Mouse (Mus musculus) cerebellum, adult 8-10 months (tissue): ENCODE measurements around the gene Adgrg3.

Source experiments
- DNase-seq: peaks from one replicate; pipeline ENCODE4 v3.0.0; 2022

Gene Adgrg3

DNA sequence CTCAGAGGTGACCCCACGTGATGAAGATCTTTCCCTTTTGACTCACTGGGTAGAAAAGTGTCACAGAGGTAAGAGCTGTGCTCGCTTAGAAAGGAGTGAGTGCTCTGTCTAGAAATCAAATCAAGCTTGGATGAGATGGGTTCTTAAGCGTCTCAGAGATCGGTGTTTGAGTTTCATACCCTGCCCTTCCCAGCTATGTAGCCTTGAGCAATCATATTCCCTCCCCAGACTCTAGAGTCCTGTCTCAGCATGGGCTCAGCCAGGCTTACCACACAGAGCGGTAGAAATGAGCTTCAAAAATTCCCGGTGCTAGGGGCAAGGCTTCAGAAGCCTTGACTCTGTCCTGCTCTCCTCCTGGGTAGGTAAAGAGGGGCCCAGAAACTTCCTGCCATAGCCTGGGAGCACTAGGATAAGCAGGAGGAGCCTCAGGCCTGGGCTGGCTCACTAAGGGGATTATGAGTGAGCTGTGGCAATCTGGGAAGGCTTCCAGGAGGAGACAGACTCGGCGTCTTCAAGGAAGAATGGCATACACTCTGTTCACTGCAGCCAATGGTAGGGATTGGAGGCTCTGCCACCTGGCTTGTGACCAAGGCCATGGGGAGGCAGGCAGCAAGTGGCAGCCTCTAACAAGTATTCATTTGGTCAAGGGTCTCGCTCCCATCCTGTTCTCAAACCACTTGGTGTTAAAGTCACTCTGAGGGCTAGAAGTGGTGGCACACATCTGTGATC is 24.3 kb upstream of the Adgrg3 start:
- no peak for DNase-seq

DNA sequence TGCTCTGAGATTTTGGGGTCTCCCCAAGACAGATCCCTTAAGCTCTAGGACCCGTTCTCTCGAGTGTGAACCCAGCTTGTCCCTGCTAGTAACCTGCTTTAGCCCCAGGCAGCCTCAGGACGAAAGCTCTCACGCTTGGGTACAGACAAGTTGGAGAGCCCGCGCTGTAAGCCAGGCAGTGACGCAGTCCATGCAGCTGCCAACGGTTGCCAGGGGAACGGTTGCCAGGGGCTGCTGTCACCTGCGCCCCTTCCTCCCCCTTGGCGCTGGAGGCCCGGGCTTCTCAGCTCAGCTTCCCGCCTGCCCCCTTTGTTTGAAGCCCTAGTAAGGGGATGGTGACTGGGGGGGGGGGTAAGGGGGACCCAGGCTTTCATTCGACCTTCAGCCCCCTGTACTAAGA is 23.5 kb upstream of the Adgrg3 start:
- no peak for DNase-seq

DNA sequence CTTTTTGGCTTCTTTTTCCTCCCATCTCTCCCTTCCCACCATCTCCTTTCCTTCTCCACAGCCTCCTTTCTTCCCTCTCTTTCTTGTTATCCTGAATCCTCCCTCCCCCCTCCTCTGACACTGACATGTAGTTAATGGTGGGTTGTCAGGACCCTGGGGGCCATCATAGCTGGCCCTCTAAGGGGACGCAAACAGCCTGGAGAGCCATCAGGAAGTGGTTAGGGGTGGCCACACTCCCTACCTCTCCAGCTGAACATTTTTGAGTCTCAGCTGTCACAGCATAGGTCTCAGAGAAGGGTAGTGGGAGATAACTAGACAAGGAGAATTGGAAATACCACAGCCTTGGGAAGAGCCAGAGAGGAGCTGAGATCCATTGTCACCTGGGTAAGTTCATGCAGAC is 23.0 kb upstream of the Adgrg3 start:
- DNase-seq, result no peak

DNA sequence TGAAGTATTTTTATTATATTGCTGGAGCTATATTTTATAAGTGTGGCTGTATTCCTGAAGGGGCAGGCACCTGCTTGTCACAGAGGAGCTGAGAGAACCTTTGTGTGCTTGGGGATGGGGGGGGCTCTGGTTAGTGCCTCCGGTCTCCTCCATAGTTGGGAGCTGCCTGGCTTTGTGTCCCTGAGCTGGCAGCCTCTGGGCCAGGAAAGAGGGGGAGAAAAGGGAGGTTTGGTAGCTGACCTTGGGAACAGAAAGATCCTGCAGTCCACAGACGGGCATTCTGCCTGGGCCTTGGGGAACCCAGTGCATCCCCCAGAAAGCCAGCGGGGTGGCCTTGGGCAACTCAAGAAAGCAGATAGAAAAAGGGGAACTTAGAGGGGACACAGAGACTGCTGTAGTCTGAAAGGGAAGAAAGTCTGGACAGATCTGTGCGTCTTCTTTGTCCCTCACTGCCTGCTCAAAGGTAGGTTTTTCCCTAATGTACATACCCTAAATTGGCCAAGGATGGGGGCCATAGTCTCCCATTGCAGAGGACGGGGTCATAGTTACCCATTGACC is 22.1 kb upstream of the Adgrg3 start:
- no peak for DNase-seq

DNA sequence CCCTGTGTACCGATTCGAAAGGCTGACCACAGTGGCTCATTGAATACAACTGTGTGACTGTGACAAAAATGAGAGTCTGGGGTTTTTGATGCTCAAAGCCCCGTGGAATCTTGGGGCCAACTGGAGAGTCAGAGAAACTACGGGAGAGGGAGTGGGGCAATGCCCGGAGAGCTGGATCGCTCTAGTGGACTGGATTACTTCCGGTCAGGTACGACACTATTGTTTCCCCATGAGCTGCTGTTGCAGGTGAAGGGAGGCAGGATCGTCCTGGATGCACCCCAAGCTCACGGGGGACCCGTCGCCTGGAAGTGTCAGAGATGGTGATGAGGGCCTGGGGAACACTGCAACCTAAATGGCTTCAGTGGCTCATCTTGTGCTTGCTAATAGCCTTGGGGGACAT is 21.5 kb upstream of the Adgrg3 start:
- DNase-seq, result no peak

DNA sequence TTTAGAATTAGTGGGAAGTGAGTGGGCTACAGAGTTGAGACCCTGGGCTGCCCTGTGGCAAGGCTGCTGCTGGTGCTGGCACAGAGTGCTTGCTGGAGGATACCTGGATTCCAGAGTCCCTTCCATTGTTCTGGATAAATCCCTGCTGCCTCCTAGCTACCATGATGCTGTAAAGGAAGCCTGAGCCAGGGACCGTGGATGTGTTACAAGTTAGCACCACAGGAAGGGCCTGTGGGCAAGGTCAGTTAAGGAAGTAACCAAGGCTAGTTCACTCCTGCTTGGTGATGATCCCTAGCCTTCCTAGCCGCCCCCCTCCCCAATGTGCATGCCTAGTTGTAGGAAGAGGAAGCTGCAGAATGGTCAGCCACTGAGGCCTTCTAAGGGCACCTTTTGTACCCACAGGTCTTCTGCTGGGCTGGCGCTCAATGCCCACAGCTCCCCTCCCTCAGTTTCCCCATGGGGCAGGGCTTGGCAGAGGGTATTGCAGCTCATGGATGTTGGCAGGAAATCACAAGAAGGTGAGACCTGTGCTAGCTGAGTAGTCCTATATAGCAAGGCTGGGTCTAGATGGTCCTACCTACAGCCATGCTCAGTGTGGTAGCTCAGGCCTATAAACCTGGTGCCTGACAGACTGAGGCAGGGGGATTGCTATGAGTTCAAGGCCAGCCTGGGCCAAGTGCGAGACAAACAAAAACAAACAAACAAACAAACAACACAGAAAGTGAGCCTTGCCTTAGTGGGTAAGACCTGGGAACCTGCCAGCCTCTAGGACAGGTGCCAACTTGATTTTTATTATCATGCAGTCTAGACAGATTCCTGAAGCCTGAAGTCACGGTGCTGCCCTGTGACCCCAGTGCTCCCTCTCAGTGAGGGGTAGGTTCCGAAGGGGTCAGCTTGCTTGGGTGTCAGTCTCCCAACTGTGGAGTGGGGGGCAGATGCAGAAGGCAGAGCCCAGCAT is 20.3 kb upstream of the Adgrg3 start:
- no peak for DNase-seq

DNA sequence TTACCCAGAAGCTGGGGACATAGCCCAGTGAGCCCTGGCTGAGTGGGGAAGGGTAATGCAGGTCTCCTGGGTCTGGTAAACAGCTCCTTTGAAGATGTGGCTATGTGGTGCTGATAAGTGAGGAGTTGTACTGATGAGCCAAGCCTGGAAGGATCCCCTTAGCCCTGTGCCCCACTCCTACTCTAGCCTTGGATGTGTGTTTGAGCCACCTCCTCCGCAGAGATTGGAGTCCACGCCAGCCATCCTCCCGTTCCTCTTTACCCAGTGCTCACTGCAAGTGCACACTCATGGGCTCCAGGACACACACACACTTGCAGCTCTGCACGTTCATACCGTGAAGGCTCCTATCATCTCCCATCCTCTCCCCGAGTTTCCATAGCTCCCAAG is 19.6 kb upstream of the Adgrg3 start:
- no peak for DNase-seq

DNA sequence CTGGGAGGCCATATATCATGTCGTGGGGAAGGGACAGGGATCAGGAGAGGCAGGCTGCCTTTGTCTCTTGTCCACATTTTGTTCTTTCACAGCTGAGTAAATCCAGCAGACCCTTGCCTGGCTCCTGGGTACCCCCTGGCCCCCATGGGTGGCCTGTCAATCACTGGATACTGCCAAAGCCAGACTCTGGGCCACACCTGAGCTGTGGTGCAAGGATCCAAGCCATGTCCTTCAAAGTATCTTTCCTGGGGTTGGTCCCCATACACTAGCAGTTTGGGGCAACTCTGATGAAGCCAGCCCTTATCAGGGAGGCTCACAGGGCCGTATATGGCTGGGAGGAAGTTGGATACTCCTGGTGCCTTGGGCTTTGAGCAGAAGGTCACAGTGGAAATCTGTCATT is 19.1 kb upstream of the Adgrg3 start:
- no peak for DNase-seq

DNA sequence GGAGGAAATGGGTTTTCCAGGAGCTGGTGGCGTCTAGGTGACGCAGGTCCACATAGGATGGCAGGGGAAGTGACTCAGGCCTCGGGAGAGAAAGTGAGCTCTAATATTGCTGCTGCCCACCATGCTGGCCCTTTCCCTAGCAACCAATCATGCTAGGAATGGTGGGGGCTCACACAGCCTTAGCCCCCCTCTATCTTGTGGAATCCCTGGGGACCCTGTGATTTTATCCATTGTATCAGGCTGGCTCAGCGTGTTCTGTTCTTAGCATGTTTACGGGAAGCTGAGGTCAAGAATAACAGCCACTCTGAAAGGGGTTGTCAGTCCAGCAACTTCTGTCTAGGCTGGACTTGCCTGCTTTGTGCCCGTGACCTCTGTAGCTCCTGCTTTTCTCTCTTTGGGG is 18.5 kb upstream of the Adgrg3 start:
- no peak for DNase-seq

DNA sequence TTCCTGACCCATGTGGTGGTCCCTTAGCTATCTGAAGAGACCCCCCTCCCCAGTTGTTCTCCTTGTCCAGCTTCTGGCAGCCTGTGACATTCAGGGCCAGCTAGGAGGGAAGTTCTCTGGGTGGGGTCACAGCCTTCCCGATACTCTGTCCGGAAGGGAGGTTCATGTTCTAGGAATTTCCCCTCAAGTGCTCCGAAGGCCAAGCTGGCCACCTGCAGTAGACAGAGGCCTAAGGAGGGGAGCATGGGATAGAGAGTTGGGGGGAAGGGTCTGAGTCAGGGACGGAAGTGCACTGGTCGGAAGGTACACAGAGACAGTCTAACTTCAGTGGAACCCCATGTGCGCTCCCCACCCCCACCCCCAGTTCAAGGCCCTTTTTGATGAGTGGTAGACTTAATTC is 17.5 kb upstream of the Adgrg3 start:
- no peak for DNase-seq

DNA sequence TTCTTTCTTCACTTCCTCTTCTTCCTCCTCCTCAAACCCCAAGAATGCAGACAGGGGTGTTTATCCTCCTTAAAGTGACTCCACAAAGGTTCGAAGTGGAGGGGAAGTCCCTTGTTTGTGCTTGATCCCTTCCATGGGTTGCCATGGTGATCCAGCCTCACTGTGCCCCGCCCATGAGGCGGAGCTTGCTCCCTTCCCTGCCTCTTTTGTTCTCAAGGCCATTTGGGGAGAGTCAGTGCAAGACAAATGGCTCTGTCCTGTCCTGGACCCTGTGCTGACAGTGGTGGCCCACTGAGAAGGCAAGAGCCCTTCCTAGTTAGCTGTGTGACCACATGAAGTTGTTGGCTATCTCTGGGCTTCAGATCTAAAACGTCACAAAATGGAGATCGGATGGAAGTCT is 16.8 kb upstream of the Adgrg3 start:
- no peak for DNase-seq

DNA sequence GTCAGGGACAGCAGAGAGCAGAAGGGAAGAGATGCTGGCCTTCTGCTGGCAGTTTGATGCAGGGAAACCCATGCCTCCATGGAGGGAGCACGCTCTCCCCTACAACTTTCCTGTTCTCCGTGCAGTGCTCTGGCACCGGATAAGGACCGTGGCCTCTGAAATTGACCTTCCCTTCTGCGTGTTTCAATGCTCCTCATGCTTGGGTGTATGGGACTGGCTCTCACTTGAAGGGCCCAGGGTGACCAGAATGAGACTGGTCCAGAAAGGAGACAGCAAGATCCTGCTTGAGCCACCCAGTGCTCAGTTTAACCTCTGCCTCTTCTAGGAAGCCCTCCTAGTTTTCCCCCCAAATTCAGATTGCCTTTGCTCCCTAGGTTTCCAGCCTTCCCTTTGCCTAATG is 16.3 kb upstream of the Adgrg3 start:
- DNase-seq, result no peak

DNA sequence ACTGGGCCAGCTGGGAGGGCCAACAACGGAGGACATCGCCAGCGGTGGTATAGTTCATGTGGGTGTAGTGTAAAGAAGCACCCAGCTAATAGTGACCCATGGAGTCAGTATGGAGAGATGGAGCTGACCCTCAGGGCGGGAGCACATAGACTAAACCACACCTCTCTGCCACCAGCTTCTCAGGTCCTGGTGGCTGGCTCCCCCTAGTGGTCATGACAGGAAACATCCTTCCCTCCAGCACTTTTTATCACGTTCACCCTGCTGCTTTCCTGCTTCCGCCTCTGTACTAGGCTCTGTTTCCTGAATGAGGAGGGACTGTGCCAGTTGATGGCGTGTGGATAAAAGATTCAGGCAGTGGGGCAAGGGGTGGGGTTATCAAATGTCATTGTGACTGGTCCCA is 15.8 kb upstream of the Adgrg3 start:
- peak; percentile 70 for DNase-seq

DNA sequence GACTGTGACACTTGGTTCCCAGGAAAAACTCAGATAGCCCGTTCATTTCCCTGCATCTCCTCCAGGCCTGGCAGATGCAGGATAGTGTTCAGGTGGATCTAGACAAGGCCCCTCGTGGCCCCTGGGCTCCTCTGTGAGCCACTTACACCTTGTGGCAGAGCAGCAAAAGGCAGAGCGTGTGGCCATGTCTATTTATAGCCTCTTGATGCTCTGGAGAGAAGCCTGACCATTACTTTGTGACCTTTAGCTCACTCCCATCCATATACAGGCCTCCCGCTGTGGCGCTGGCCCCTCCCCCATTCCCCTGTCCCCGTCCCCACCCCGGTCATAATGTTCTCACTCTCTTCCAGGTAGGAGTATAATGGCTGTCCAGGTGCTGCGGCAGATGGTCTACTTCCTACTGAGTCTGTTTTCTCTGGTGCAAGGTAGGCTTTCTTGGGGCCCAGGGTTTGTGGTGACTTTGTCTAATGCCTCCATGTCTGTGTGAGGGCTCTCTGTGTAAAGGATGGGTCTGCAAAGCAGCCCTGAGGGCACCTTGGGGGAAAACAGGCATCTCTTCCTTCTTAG is 15.3 kb upstream of the Adgrg3 start:
- no peak for DNase-seq

DNA sequence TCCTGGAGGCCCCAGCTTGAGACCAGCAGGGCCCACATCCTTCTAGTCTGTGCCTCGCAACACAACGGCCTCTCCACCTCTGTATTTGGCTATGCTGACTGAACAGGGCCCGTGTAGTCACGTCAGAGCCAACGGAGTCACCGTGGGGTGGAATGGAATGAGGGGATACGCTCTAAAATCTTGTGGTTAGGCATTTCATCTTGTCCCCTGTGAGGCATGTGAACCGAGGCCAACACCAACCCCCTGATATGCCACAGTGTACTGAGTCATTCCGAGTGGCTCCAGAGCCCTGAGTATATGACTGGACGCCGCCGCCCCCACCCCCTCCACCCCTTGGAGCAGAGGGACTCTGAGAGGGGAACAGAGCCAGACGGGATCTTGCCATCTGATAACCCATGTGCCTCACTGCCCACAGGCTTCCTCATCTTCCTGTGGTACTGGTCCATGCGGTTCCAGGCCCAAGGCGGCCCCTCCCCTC is 5.0 kb upstream of the Adgrg3 start:
- DNase-seq, result no peak

DNA sequence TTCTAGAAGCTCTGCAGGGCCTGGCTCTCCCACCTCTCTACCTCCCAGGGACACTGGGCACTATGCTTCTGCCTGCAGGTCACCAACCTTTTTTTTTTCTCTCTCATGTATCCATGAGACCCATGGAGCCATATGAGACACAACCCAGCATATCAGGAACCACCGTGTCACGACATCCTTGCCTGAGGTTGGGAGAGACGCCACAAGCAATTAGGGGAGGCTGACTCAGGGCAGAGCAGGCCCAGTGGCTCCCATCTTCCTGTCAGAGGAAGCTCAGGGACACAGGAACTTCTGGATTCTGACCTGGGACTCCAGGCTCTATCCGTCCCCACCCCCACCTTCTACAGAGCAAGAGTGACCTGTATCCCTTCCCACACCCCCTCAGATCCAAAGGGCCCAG is 1.6 kb upstream of the Adgrg3 start:
- no peak for DNase-seq

DNA sequence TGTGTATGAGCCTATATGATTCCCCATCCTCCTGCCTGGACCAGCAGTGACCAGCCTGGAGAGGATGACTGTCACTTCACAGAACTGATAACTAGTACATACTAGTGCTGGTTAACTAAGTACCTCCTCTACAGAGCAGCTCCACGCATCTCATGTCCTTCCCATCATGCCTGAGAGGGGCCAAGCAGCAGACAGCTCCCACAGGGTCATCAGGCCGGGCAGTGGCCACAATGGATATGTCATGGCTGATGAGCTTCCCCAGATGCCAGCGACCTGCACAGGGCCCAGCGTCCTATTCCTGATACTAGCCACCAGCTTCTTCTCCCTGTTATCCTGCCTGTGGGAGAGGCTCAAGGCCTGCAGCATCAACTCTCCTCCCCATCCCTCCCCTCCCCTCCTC is 808 bp upstream of the Adgrg3 start:
- no peak for DNase-seq

DNA sequence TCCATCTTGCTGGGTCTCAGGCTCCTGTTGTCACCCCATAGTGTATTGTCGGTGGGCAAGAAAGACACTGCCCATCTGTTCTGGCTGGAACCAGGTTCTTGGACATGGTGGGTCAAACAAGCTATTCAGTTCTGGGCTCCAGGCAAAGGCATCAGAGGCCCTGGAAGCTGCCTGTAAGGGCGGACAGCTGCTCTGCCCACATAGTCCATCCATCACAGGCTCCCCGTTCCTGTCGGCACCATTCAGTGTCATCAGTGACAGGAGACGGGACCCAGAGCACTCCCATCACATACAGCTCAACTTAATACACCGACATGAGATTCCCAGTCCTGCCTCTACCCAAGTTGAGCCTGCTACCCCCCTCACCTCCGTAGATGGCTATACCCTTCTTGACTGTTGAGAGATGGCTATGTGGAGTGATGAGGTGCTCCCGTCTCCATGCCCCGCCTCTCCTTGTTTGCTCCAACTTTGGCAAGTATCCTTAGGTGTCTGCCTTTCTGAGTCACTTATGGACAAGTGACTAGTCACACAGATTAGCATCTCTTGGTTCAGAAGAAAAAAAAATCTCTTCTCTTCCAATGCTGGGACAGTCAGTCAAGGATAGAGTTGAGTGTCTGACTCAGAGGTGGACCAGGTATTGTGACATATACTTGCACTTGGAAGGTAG is 610 bp downstream of the Adgrg3 start:
- no peak for DNase-seq

DNA sequence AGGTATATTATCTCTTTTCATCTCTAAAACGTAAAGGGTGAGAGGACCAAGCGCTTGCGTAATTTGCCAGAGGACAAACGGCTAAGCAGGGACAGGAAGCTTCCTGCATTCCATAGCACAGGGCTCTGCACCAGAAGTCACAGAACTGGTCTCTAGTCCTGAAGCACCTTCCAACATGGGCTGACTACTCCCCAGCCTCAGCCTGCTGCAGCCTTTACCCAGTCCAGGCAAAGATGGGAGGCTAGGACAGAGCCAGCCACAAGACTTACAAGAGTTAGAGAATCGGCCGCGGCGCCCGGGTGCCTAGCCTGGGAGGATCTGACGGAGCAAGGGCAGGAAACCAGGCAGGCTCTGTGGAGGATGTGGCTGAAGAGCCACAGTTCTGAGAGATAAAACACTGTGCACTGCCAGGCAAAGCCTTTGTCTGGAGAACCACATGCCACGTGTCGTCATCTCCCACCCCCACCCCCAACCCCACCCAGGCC is 2.8 kb downstream of the Adgrg3 start:
- DNase-seq, result no peak

DNA sequence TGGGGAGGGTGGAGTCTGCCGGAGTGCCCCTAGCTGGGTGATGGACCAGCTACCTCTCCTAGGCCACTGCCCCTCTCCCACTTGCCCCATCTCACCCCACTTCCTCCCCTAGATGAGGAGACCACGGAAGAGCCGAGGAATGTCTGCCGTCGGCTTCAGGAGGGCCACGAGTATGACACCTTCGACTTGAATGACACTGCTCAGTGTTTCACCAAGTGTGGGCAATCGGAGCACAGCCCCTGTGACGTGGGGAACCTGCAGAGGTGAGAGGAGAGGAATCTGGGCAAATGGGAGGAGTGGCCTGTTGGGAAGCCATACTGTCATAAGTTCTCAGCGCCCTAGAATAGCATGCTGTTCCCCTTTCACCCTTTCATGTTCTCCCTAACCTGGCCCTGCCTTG is 3.3 kb downstream of the Adgrg3 start:
- no peak for DNase-seq

DNA sequence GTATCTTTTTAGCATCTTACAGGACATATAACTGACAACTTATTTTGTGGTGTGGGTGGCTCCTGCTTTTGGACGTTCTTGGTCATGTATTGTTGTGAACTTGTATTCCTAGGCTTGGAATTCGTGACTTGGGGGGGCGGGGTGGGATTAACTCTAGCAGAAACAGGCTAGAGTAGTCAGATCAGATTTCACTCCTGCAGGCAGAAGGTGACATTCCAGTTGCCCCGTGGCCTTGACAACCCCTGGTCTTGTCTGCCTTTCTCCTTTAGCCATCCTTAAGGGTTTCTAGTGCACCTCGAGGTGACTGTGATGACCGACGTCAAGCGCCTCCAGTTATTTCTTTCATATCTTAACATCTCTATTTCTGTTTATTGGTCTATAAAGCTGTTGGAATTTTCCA is 5.7 kb downstream of the Adgrg3 start:
- no peak for DNase-seq

DNA sequence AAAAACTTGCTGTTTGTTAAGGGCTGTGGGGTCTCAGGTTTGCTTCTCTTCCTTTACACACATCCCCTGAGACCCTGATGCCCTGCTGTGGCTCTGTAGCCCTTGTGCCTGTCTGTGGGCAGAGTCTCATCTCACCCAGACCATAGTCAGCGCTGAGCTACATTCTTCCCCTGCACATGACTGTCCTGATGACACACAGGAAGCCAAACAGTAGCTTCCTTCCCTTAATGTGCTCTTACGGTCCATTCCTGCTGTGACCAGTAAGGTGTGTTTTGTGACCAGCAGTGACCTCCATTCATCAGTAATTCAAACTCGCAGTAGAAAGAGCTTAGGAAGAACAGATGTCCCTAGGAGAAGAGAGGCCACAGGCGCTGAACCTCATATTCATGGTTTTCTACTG is 6.9 kb downstream of the Adgrg3 start:
- DNase-seq, result no peak

DNA sequence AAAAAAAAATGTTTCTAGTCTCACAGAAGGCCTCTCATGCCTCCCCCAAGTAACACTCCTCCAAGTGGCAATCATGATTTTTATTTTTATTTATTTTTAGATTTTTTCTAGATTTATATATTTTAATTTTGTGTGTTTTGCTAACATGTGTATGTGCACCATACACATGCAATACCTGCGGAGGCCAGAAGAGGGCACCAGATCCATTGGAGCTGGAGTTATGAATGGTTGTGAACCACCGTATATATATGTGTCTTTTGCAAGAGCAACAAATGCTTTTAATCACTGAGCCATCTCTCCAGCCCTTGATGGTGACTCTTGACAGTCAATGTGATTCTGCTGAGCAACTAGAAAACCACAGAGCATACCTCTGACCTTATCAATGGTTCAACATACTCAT is 7.9 kb downstream of the Adgrg3 start:
- no peak for DNase-seq
